Mouse (Mus musculus) cortical plate, adult 2 months (tissue): ENCODE measurements around the gene Gm47429. TPM values are rescaled to one million over a fixed set of nuclear protein-coding genes. Genes with fewer than 3 reads are reported as not detected.
"Not testable (repeated sequence)": the region's sequence is repeated elsewhere in the genome, so short reads cannot be mapped to it uniquely, and the experiment has no call there.

ENCODE experiments used
- H3K27ac ChIP-seq: fragments of 200-500 bp; 2 replicates; pipeline ENCODE4 v1.5.1; 2012; ENCODE audit warnings: low read length, control low read depth, inconsistent platforms; ENCODE audit not compliant: insufficient read depth
- H3K4me1 ChIP-seq: fragments of 200-500 bp; 2 replicates; pipeline ENCODE4 v1.6.1; 2011; ENCODE audit warnings: low read length; ENCODE audit not compliant: control insufficient read depth, insufficient read depth
- H3K4me3 ChIP-seq: fragments of 200-500 bp; 2 replicates; pipeline ENCODE4 v1.5.1; 2011; ENCODE audit warnings: mild to moderate bottlenecking, low read length, control low read depth; ENCODE audit not compliant: insufficient read depth
- CTCF ChIP-seq: fragments of 200-500 bp; IDR thresholded peaks from 2 replicates; pipeline ENCODE4 v1.5.1; 2011; ENCODE audit warnings: mild to moderate bottlenecking, control low read depth, low read length; ENCODE audit not compliant: insufficient read depth; ENCODE audit errors: extremely low read depth
- POLR2A ChIP-seq: fragments of 200-500 bp; IDR thresholded peaks from 2 replicates; pipeline ENCODE4 v1.6.1; 2011; ENCODE audit warnings: mild to moderate bottlenecking, low read length, control low read depth; ENCODE audit not compliant: insufficient read depth; ENCODE audit errors: extremely low read depth
- polyA plus RNA-seq: library from polyadenylated mRNA; depleted of rRNA; stranded (reverse); fragments of >200 nt; gene quantifications from 2 replicates; pipeline ENCODE4 v1.2.3, GENCODE M21; 2012; rRNA removed

The Gm47429 gene
- polyA plus RNA-seq: not detected in 2 replicates

GRCm38 (mm10) chr13:50443812-50444211 is at the start of gene Gm47429:
Gene Gm47429 (minus strand): TSS chr13:50443912.
- no peak within 1 kb of the TSS for H3K27ac ChIP-seq
- H3K4me3 ChIP-seq: no peak within 1 kb of the TSS
- H3K4me1 ChIP-seq: no peaks in the 10 kb centered on the region
- TF ChIP-seq CTCF: no peak
- no peak for TF ChIP-seq POLR2A

GRCm38 (mm10) chr13:50488510-50488909 is 44.8 kb upstream of the Gm47429 start:
- H3K4me1 ChIP-seq, H3K27ac ChIP-seq, H3K4me3 ChIP-seq: not testable (repeated sequence)

- Histone ChIP-seq H3K4me3 (no peak within 1 kb of the TSS), H3K27ac (no peak within 1 kb of the TSS), H3K4me1 (no peaks in the 10 kb centered on the region)
- TF ChIP-seq CTCF (no peak), POLR2A (no peak)
These were observed 23.3 kb upstream of the Gm47429 start, which contains the start of gene Nutm2 for GRCm38 (mm10) chr13:50467007-50467406. Gene Nutm2 (plus strand): TSS chr13:50467307.

GRCm38 (mm10) chr13:50464621-50465562 is 21.2 kb upstream of the Gm47429 start:
- no peaks in the 10 kb centered on the region for H3K4me1 ChIP-seq
- TF ChIP-seq CTCF (no peak), POLR2A (no peak)
- no peak overlapping the region for H3K27ac ChIP-seq
- no peak overlapping the region for H3K4me3 ChIP-seq

GRCm38 (mm10) chr13:50460433-50460832 is 16.7 kb upstream of the Gm47429 start:
- not testable (repeated sequence) for H3K4me3 ChIP-seq, H3K27ac ChIP-seq, H3K4me1 ChIP-seq

- Histone ChIP-seq H3K27ac (no peak overlapping the region), H3K4me1 (no peaks in the 10 kb centered on the region), H3K4me3 (no peak overlapping the region)
- TF ChIP-seq CTCF: no peak
- TF ChIP-seq POLR2A: no peak
These were observed 9.7 kb upstream of the Gm47429 start for GRCm38 (mm10) chr13:50453426-50453825.

- not testable (repeated sequence) for H3K27ac ChIP-seq, H3K4me3 ChIP-seq, H3K4me1 ChIP-seq
These were observed 8.6 kb upstream of the Gm47429 start for GRCm38 (mm10) chr13:50452266-50452665.

- no peaks in the 10 kb centered on the region for H3K4me1 ChIP-seq
- no peak for TF ChIP-seq CTCF
- no peak for TF ChIP-seq POLR2A
- no peak overlapping the region for H3K4me3 ChIP-seq
- H3K27ac ChIP-seq: no peak overlapping the region
These were observed 1.5 kb upstream of the Gm47429 start for GRCm38 (mm10) chr13:50445261-50445660.

- Histone ChIP-seq H3K4me3 (no peak overlapping the region), H3K4me1 (no peaks in the 10 kb centered on the region), H3K27ac (no peak overlapping the region)
- TF ChIP-seq CTCF (no peak), POLR2A (no peak)
These were observed 17.0 kb downstream of the Gm47429 start for GRCm38 (mm10) chr13:50426686-50427085.

GRCm38 (mm10) chr13:50424517-50424916 is 19.2 kb downstream of the Gm47429 start:
- no peak for TF ChIP-seq CTCF
- no peak for TF ChIP-seq POLR2A
- Histone ChIP-seq H3K4me3 (no peak overlapping the region), H3K4me1 (no peaks in the 10 kb centered on the region), H3K27ac (no peak overlapping the region)
